Mouse (Mus musculus) embryonic fibroblast, embryonic 13.5 days (primary cell): ENCODE data around the gene Gm49510.

Source experiments
- CTCF ChIP-seq: IDR thresholded peaks from 2 replicates; pipeline ENCODE4 v1.5.1; 2011; ENCODE audit warnings: mild to moderate bottlenecking, control low read depth, low read length, moderate library complexity, borderline replicate concordance; ENCODE audit not compliant: insufficient read depth
- POLR2A ChIP-seq: IDR thresholded peaks from 2 replicates; pipeline ENCODE4 v1.6.1; 2011; ENCODE audit warnings: low read depth, mild to moderate bottlenecking, control low read depth, low read length, moderate library complexity

DNA sequence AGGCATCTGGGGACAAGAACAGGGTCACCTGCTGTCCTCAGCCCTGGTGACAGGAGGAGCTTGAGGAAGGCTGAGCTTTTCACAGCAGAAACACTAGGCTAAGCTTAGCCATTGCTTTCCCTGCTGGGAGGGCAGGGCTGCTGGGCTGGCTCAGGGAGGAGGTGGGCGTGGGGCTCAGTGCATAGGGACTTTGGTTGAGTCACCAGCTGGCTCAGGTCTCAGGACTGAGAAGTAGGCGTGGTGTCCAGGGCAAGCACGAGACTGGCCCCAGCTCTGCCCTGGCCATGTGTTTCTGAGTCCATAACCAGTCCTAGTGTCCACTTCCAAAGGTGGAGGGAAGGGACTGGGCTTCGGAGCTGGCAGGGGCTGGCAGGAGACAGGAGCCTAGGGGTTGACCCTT, 60.6 kb downstream of the Gm49510 start:
- TF ChIP-seq CTCF, result no peak
- TF ChIP-seq POLR2A, result no peak
